Mouse (Mus musculus) heart, embryonic 11.5 days (tissue): ENCODE measurements at regions not wholly inside any gene's neighbourhood (a gene's known extent, or its start where the extent isn't known, plus 50 kb on each side); places are given as distances from the start of the nearest gene placed in this dataset.

Experiments used
- ATAC-seq: fragments of 200-750 bp; cut with Nextera tagmentation; replicated peaks from 2 replicates; pipeline ENCODE4 v1.8.0; 2017; ENCODE audit warnings: moderate library complexity; ENCODE audit not compliant: insufficient number of reproducible peaks, low FRiP score, low TSS enrichment
- H3K27ac ChIP-seq: fragments of 300-500 bp; sonication (generic); 2 replicates; pipeline ENCODE4 v1.5.1; 2014; ENCODE audit warnings: mild to moderate bottlenecking, low read depth, low read length
- H3K27me3 ChIP-seq: fragments of 300-500 bp; sonication (generic); 2 replicates; pipeline ENCODE4 v1.6.1; 2014; ENCODE audit warnings: mild to moderate bottlenecking, low read length, mixed read lengths; ENCODE audit not compliant: control insufficient read depth, insufficient read depth
- H3K36me3 ChIP-seq: fragments of 300-500 bp; sonication (generic); 2 replicates; pipeline ENCODE4 v1.6.1; 2014; ENCODE audit warnings: mild to moderate bottlenecking, low read length, moderate library complexity, mixed read lengths; ENCODE audit not compliant: control insufficient read depth, insufficient read depth
- H3K4me1 ChIP-seq: fragments of 300-500 bp; sonication (generic); 2 replicates; pipeline ENCODE4 v1.6.1; 2014; ENCODE audit warnings: low read length; ENCODE audit not compliant: control insufficient read depth, insufficient read depth
- H3K4me2 ChIP-seq: fragments of 300-500 bp; sonication (generic); 2 replicates; pipeline ENCODE4 v1.6.1; 2014; ENCODE audit warnings: mild to moderate bottlenecking, moderate library complexity
- H3K4me3 ChIP-seq: fragments of 300-500 bp; sonication (generic); 2 replicates; pipeline ENCODE4 v1.5.1; 2014; ENCODE audit warnings: low read depth, low read length
- H3K9ac ChIP-seq: fragments of 300-500 bp; sonication (generic); 2 replicates; pipeline ENCODE4 v1.6.1; 2014; ENCODE audit warnings: mild to moderate bottlenecking, low read depth, low read length, moderate library complexity
- H3K9me3 ChIP-seq: fragments of 300-500 bp; sonication (generic); replicated peaks from 2 replicates; pipeline ENCODE4 v1.6.1; 2016; ENCODE audit warnings: low read length; ENCODE audit not compliant: control insufficient read depth
- WGBS: fragments of 180-500 bp; shearing (Covaris S2); extraction: QIAGEN DNeasy Blood & Tissue Kit; methylation state at CpG from one replicate; pipeline ENCODE4 v1.1.7; 2014; ENCODE audit not compliant: insufficient replicate concordance; 5-methylcytosine and 5-hydroxymethylcytosine counted together

GRCm38 (mm10) chr4:56387051-56387450 is 352.8 kb upstream of the Gm26657 start:
- no peaks in the 10 kb centered on the region for H3K36me3 ChIP-seq
- H3K27ac ChIP-seq: no peak overlapping the region
- ATAC-seq: no peak
- H3K27me3 ChIP-seq: no peaks in the 10 kb centered on the region
- H3K9me3 ChIP-seq: no peaks in the 10 kb centered on the region
- no peak overlapping the region for H3K9ac ChIP-seq
- H3K4me1 ChIP-seq: no peaks in the 10 kb centered on the region
- no peak overlapping the region for H3K4me2 ChIP-seq
- 70% methylated on average over 3 of the region's 3 CpGs for WGBS
- H3K4me3 ChIP-seq: no peak overlapping the region

GRCm38 (mm10) chr4:56375745-56376144 is 364.1 kb upstream of the Gm26657 start:
- Histone ChIP-seq H3K4me2 (peak overlapping the region; percentile 16; the same call in 1 of the 2 replicates), H3K36me3 (no peaks in the 10 kb centered on the region), H3K9ac (no peak overlapping the region), H3K27ac (0 out of 2 replicates have a peak overlapping the region, but pooled peaks have one; percentile 22), H3K4me1 (no peaks in the 10 kb centered on the region), H3K4me3 (no peak overlapping the region), H3K9me3 (no peaks in the 10 kb centered on the region), H3K27me3 (no peaks in the 10 kb centered on the region)
- WGBS: 26% methylated on average over 5 of the region's 5 CpGs
- no peak for ATAC-seq

- ATAC-seq: no peak
- WGBS: 90% methylated on average over 3 of the region's 3 CpGs
- no peaks in the 10 kb centered on the region for H3K27me3 ChIP-seq
Measured at GRCm38 (mm10) chr4:56374466-56374865, 365.4 kb upstream of the Gm26657 start.

GRCm38 (mm10) chr4:56373746-56374145 is 366.1 kb upstream of the Gm26657 start:
- no peaks in the 10 kb centered on the region for H3K27me3 ChIP-seq
- no peak overlapping the region for H3K27ac ChIP-seq
- H3K4me3 ChIP-seq: no peak overlapping the region
- H3K4me1 ChIP-seq: no peaks in the 10 kb centered on the region
- no peak overlapping the region for H3K9ac ChIP-seq
- H3K4me2 ChIP-seq: no peak overlapping the region
- H3K36me3 ChIP-seq: no peaks in the 10 kb centered on the region
- no peak for ATAC-seq
- WGBS: 72% methylated on average over 4 of the region's 4 CpGs
- H3K9me3 ChIP-seq: no peaks in the 10 kb centered on the region

More at GRCm38 (mm10) chr4:56374466-56374865, 365.4 kb upstream of the Gm26657 start:
- H3K9ac ChIP-seq: no peak overlapping the region
- no peak overlapping the region for H3K27ac ChIP-seq
- H3K4me3 ChIP-seq: no peak overlapping the region
- H3K4me1 ChIP-seq: no peaks in the 10 kb centered on the region
- no peaks in the 10 kb centered on the region for H3K36me3 ChIP-seq
- no peak overlapping the region for H3K4me2 ChIP-seq
- H3K9me3 ChIP-seq: no peaks in the 10 kb centered on the region

- Histone ChIP-seq H3K4me2 (no peak overlapping the region), H3K9ac (no peak overlapping the region), H3K27me3 (no peaks in the 10 kb centered on the region), H3K4me3 (no peak overlapping the region), H3K27ac (no peak overlapping the region), H3K36me3 (no peaks in the 10 kb centered on the region), H3K9me3 (no peaks in the 10 kb centered on the region), H3K4me1 (no peaks in the 10 kb centered on the region)
- no peak for ATAC-seq
- WGBS: 82% methylated on average over 4 of the region's 4 CpGs
Measured at GRCm38 (mm10) chr4:56373167-56373566, 366.7 kb upstream of the Gm26657 start.

GRCm38 (mm10) chr4:56372711-56373110 is 367.2 kb upstream of the Gm26657 start:
- Histone ChIP-seq H3K27ac (no peak overlapping the region), H3K9me3 (no peaks in the 10 kb centered on the region), H3K9ac (no peak overlapping the region), H3K4me1 (no peaks in the 10 kb centered on the region), H3K27me3 (no peaks in the 10 kb centered on the region), H3K4me3 (no peak overlapping the region), H3K36me3 (no peaks in the 10 kb centered on the region), H3K4me2 (no peak overlapping the region)
- 74% methylated on average over 7 of the region's 7 CpGs for WGBS
- no peak for ATAC-seq

GRCm38 (mm10) chr4:56364594-56364993 is 375.3 kb upstream of the Gm26657 start:
- Histone ChIP-seq H3K4me3 (no peak overlapping the region), H3K27me3 (no peaks in the 10 kb centered on the region), H3K9ac (no peak overlapping the region), H3K27ac (no peak overlapping the region), H3K9me3 (no peaks in the 10 kb centered on the region), H3K4me2 (no peak overlapping the region), H3K36me3 (no peaks in the 10 kb centered on the region), H3K4me1 (no peaks in the 10 kb centered on the region)
- WGBS: 71% methylated on average over 6 of the region's 6 CpGs
- ATAC-seq: no peak

GRCm38 (mm10) chr4:56362121-56362520 is 377.7 kb upstream of the Gm26657 start:
- 45% methylated on average over 6 of the region's 6 CpGs for WGBS
- Histone ChIP-seq H3K27me3 (no peaks in the 10 kb centered on the region), H3K9ac (no peak overlapping the region), H3K36me3 (no peaks in the 10 kb centered on the region), H3K4me3 (no peak overlapping the region), H3K4me1 (no peaks in the 10 kb centered on the region), H3K9me3 (no peaks in the 10 kb centered on the region), H3K4me2 (no peak overlapping the region), H3K27ac (no peak overlapping the region)
- no peak for ATAC-seq

- 81% methylated on average over 5 of the region's 5 CpGs for WGBS
Measured at GRCm38 (mm10) chr4:56349216-56349615, 390.7 kb upstream of the Gm26657 start.

More at GRCm38 (mm10) chr4:56349216-56349615, 390.7 kb upstream of the Gm26657 start:
- Histone ChIP-seq H3K4me3 (no peak overlapping the region), H3K36me3 (no peaks in the 10 kb centered on the region), H3K9me3 (no peaks in the 10 kb centered on the region), H3K9ac (no peak overlapping the region), H3K4me1 (no peaks in the 10 kb centered on the region), H3K27me3 (no peaks in the 10 kb centered on the region), H3K27ac (no peak overlapping the region), H3K4me2 (no peak overlapping the region)
- no peak for ATAC-seq
